Mouse (Mus musculus): ENCODE measurements around the gene Uhrf2.
"Not testable (repeated sequence)": the region's sequence is repeated elsewhere in the genome, so short reads cannot be mapped to it uniquely, and the experiment has no call there.

The Uhrf2 gene

GRCm38 (mm10) chr19:30029894-30030635 is at the start of gene Uhrf2:
TSS of gene Uhrf2 (plus strand) at chr19:30030513.
- DNase-seq (ENCODE audit: extremely low read depth, low read depth, low spot score) = peak; percentile 25

DNA sequence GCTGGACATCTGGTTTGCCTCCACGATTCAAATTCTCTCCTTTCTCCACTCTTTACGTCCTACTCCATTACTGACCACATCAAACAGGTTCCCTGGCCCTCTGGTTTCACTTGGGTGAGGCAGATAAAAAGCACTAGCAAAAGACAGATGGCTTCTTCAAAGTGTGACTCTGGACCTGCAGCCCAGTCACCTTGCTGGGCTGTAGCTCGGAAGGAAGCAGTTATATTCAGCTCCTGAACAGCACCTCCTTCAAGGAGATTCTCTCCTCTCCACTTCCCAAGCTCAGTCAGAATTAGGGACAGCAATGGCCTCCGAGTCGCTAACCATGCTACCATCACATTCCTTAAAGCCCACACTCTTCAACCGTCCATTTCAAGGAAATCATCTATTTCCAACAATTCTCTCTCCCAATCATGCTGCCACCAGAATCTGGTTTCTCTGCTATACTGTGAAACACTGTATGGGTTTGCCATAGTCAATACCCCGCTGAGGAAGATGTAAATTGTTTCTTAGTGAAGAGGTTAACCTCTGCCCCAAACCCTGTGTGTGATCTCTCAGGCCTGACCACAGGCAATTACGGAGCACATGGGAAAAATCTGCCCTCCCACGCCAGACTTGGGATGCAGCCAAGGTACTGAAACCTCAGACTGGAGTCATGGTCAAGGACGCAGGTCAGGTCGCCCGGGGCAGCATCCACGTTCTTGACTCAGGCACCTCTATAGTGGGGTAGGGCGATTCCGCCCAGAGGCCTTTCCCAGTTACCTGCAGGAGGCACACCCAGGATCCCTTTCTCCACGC is 45.9 kb upstream of the Uhrf2 start:
- no peak for DNase-seq (ENCODE audit: extremely low read depth, low read depth, low spot score)

DNA sequence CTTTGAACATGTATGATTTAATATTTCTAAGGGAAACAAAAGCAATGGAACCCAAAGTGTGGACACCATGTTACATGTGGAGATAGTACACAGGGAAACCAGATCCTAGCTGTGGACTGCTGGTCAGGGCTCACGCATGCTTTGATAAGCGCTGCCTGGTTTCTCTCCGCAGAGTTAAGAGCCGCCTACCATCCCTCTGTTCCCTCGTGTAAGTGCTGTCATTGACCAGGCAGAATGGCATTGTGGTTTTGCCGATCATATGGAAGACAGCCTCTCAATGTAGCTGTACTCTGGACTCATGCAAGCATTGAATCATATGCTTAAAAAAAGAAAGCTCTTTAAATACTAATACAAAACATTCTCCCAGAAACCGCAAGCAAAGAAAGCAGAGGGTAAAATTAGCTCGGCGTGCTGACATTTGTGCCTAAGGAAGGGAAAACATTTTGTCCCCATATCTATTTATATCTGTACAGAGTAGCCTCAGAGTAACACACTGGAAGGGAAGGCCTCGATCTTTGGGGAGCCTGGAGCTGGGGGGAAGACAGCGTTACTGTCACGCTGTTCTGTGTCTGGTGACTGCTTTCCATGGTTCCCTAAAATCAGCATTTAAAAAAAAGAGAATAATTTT is 43.7 kb upstream of the Uhrf2 start:
- DNase-seq (ENCODE audit: extremely low read depth, low read depth, low spot score) = no peak

- DNase-seq (ENCODE audit: extremely low read depth, low read depth, low spot score) = no peak
These were observed 29.6 kb upstream of the Uhrf2 start for GRCm38 (mm10) chr19:30000406-30001365.

DNA sequence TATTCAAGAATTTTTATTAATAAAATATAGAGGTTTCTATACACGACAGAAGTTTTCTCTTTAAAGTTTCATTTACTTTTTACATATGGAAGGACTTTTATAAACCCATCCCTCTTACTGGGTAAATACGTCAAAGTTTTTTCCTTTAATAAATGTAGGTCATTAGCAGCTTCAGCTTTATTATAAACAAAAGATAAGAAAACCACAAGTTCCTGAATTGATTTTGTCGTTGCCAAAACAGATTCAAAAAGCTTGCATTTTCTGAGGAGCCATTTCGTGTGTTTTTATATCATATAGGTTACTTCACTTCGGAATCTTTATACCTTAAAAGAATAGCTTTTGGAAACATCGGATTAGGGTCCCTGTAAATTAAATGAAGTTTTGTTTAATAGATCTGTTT is 28.8 kb upstream of the Uhrf2 start:
- DNase-seq (ENCODE audit: extremely low read depth, low read depth, low spot score) = no peak

- no peak for DNase-seq (ENCODE audit: extremely low read depth, low read depth, low spot score)
These were observed 26.7 kb upstream of the Uhrf2 start, which contains the start of gene Trpd52l3 for GRCm38 (mm10) chr19:30003621-30004020. TSS of gene Trpd52l3 (plus strand) at chr19:30003790.

DNA sequence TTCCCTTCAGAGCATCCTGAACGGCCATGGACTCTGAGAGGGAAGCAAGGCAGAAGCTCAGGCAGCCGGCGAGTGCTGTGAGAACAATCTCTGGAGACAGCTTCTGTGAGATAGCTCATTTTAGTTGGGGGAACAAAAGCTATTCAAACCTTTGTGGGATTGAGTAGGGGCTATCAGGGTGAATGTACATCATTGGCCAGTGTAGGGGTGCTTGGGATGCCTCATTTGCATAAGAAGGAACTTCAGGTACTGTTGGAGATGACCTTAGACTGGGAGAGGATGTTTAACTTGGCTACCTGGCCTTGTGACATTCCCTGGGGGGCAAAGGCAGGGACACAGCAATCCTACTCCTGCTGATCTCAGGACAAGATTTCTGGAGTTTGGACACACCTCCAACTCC is 23.9 kb upstream of the Uhrf2 start:
- DNase-seq (ENCODE audit: extremely low read depth, low read depth, low spot score) = no peak

GRCm38 (mm10) chr19:30010520-30011296 is 19.6 kb upstream of the Uhrf2 start:
- DNase-seq (ENCODE audit: extremely low read depth, low read depth, low spot score) = no peak

DNA sequence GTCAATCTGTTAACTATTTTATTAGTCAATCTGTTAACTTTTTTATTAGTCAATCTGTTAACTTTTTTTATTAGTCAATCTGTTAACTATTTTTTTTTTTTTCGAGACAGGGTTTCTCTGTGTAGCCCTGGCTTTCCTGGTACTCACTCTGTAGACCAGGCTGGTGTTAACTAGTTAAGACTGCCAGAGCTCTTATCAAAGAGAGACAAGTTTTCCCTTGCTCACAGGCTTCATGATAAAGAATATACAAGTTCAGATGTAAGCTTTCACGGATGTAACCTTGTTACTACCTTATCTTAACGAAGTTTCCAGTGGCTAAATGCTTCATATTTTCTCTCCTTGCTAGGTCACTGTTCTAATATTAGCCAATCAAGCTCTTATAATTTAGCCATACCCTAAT is 16.0 kb upstream of the Uhrf2 start:
- no peak for DNase-seq (ENCODE audit: extremely low read depth, low read depth, low spot score)

GRCm38 (mm10) chr19:30016156-30016555 is 14.2 kb upstream of the Uhrf2 start:
- no peak for DNase-seq (ENCODE audit: extremely low read depth, low read depth, low spot score)

DNA sequence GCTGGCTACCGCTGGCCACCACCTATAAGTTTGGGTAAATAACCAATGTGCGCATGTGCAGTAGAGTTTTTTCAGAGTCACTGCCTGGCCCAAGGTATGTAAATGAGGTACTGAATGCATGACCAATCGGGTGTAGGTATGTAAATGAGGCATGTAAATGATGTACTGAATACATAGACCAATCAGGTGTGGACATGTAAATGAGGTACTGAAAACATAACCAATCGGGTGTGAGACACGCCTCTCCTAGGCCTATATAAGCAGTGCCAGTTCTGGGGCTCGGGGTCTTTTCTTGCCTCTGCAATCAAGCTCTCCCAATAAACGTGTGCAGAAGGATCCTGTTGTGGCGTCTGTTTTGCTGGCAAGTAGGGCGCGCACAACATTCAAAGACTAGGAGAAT is 6.9 kb upstream of the Uhrf2 start:
- not testable (repeated sequence) for DNase-seq (ENCODE audit: extremely low read depth, low read depth, low spot score)

- no peak for DNase-seq (ENCODE audit: extremely low read depth, low read depth, low spot score)
These were observed 1.2 kb upstream of the Uhrf2 start for GRCm38 (mm10) chr19:30029002-30029710.

DNA sequence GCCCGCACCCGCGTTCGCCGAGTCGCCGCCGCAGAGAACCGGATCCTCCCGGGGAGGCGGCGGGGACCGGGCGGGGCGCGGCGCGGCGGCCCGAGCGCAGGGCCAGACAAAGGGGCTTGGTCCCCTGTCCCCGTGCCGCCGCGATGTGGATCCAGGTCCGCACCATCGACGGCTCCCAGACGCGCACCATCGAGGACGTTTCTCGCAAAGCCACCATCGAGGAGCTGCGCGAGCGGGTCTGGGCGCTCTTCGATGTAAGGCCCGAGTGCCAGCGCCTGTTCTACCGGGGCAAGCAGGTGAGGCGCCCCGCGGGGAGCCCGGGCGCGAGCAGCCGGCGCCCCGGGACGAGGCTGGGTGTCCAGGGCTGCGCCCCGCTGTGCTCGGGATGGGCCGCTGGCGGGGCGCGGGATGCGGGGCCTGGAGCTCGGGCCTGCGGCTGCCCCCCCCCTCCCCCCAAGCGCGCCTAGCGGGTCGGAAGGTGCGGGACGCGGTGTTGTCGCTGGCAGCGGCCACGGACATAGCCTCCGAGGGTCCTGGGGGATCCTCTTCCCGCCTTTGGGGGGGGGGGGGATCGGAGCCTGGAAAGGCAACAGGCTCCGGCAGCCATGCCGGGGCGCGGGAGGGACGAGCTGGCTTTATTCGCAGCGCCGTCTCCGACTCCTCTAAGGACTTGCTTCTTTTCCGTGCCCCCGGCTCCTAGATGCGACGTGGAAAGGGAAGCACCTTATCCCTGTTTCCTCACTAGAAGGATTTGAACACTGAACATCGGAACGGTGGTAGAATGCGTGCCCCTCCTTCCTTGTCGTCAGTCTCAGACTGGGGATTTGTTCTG is 539 bp downstream of the Uhrf2 start:
- DNase-seq (ENCODE audit: extremely low read depth, low read depth, low spot score) = no peak

DNA sequence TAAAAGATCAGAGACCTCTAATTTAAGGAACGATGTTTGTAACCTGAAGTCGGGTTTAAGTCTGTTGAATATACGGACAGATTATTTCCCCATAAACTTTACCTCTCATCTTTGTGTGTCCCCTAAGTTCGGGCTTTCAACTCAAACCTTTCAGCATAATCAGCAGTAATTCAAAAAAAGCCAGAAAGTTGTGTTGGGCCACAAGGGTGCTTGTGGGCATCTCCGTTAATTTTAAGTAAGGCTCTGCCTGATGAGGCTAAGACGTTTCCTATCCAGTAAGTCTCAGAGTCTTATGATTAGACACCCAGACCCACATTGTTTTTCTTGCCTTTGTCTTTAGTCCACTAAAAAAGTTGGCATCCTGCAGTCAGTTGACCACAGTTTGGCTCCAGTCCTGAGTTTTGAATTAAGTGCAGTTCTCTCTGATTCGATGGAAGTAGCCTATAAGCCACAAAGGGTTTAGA is 1.2 kb downstream of the Uhrf2 start:
- DNase-seq (ENCODE audit: extremely low read depth, low read depth, low spot score) = no peak

DNA sequence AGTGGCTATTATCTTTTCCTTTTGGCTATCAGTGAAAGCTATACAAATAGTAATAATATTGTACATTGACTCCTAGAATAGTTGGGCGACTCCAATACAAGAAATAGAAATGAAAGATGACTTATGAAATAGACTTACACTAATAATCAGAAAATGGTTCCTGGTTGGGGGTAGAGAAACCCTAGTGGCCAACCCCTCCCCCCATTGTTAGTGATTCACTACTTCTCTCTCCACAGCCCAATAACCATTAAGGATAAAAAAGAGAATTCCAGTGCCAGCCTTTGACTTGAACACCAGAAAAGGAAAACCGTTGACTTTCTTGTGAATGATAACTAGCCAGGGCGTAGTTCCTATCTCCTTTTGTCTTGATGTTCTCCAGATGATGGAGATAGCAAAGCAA is 1.9 kb downstream of the Uhrf2 start:
- DNase-seq (ENCODE audit: extremely low read depth, low read depth, low spot score) = no peak

- DNase-seq (ENCODE audit: extremely low read depth, low read depth, low spot score) = no peak
These were observed 5.0 kb downstream of the Uhrf2 start for GRCm38 (mm10) chr19:30035361-30035760.

- no peak for DNase-seq (ENCODE audit: extremely low read depth, low read depth, low spot score)
These were observed 13.4 kb downstream of the Uhrf2 start for GRCm38 (mm10) chr19:30043691-30044090.

DNA sequence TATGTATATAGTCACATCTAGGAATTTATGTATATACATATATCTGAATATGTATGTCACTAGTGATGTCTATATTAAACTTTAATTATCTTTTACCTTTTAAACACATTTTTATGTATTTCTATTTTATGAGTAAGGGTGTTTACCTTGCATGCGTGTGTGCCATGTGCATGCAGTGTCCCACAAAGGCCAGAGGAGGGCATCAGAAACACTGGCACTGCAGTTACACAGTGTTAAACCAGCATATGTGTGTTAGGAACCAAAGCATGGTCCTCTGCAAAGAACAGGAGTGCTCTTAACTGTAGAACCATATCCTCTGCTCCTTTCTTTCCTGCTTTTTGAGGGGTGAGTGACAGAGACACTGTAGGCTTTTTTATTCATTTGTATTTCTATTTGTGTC is 14.3 kb downstream of the Uhrf2 start:
- DNase-seq (ENCODE audit: extremely low read depth, low read depth, low spot score) = no peak
